Mouse (Mus musculus): ENCODE results near the gene Dtx3.
"Not testable (repeated sequence)": the region's sequence is repeated elsewhere in the genome, so short reads cannot be mapped to it uniquely, and the experiment has no call there.

Gene Dtx3

GRCm38 (mm10) chr10:127203106-127203505, 7.6 kb upstream of the Dtx3 start:
- no peak for DNase-seq

GRCm38 (mm10) chr10:127200279-127200678, 4.8 kb upstream of the Dtx3 start:
- no peak for DNase-seq

- no peak for DNase-seq
These were observed 3.9 kb upstream of the Dtx3 start for GRCm38 (mm10) chr10:127199474-127199873.

GRCm38 (mm10) chr10:127199068-127199467, 3.5 kb upstream of the Dtx3 start:
- no peak for DNase-seq

- no peak for DNase-seq
These were observed 3.0 kb upstream of the Dtx3 start for GRCm38 (mm10) chr10:127198492-127198891.

- no peak for DNase-seq
These were observed 2.1 kb upstream of the Dtx3 start for GRCm38 (mm10) chr10:127197505-127198110.

GRCm38 (mm10) chr10:127197104-127197503, 1.6 kb upstream of the Dtx3 start:
- no peak for DNase-seq

- DNase-seq, result peak; percentile 64
These were observed 864 bp upstream of the Dtx3 start for GRCm38 (mm10) chr10:127196392-127196791.

- DNase-seq, result peak; percentile 58
These were observed 850 bp downstream of the Dtx3 start for GRCm38 (mm10) chr10:127194428-127195327.

- DNase-seq, result no peak
These were observed 2.5 kb downstream of the Dtx3 start for GRCm38 (mm10) chr10:127193011-127193410.

- DNase-seq, result not testable (repeated sequence)
These were observed 3.5 kb downstream of the Dtx3 start for GRCm38 (mm10) chr10:127192057-127192328.

GRCm38 (mm10) chr10:127191191-127192056, 4.1 kb downstream of the Dtx3 start:
- DNase-seq, result no peak

GRCm38 (mm10) chr10:127190398-127191190, 4.9 kb downstream of the Dtx3 start:
- DNase-seq, result no peak

- peak; percentile 55 for DNase-seq
These were observed 5.7 kb downstream of the Dtx3 start, which contains the start of gene Arhgef25 for GRCm38 (mm10) chr10:127189651-127190381. Arhgef25 (minus strand) TSS chr10:127190083.

GRCm38 (mm10) chr10:127189116-127189650, 6.3 kb downstream of the Dtx3 start:
- peak; percentile 73 for DNase-seq

GRCm38 (mm10) chr10:127188465-127189115, 6.9 kb downstream of the Dtx3 start:
- DNase-seq, result peak; percentile 85

- no peak for DNase-seq
These were observed 7.5 kb downstream of the Dtx3 start for GRCm38 (mm10) chr10:127188079-127188453.

GRCm38 (mm10) chr10:127187371-127188078, 8.0 kb downstream of the Dtx3 start:
- peak; percentile 32 for DNase-seq

- no peak for DNase-seq
These were observed 9.1 kb downstream of the Dtx3 start for GRCm38 (mm10) chr10:127186451-127186850.

- no peak for DNase-seq
These were observed 10.0 kb downstream of the Dtx3 start for GRCm38 (mm10) chr10:127185506-127185905.

Measured in retina, postnatal 1 day (tissue).